Mouse (Mus musculus) hindbrain, embryonic 14.5 days (tissue): ENCODE measurements at regions not wholly inside any gene's neighbourhood (a gene's known extent, or its start where the extent isn't known, plus 50 kb on each side); places are given as distances from the start of the nearest gene placed in this dataset.

Experiments used
- ATAC-seq: fragments of 200-750 bp; cut with Nextera tagmentation; 2 replicates; pipeline ENCODE4 v1.8.0; 2017; ENCODE audit warnings: moderate number of reproducible peaks, mild to moderate bottlenecking, moderate TSS enrichment, moderate library complexity; ENCODE audit not compliant: low FRiP score
- DNase-seq: peaks from one replicate; pipeline ENCODE4 v3.0.0-alpha.2; 2015; ENCODE audit warnings: low spot score
- H3K27ac ChIP-seq: fragments of 300-500 bp; sonication (generic); 2 replicates; pipeline ENCODE4 v1.5.1; 2014; ENCODE audit warnings: mild to moderate bottlenecking, moderate library complexity
- H3K27me3 ChIP-seq: fragments of 300-500 bp; sonication (generic); 2 replicates; pipeline ENCODE4 v1.6.1; 2014; ENCODE audit warnings: mild to moderate bottlenecking, low read length, mixed read lengths; ENCODE audit not compliant: control insufficient read depth, insufficient read depth
- H3K36me3 ChIP-seq: fragments of 300-500 bp; sonication (generic); replicated peaks from 2 replicates; pipeline ENCODE4 v1.6.1; 2014; ENCODE audit not compliant: control insufficient read depth, insufficient read depth
- H3K4me1 ChIP-seq: fragments of 300-500 bp; sonication (generic); replicated peaks from 2 replicates; pipeline ENCODE4 v1.6.1; 2014; ENCODE audit warnings: antibody characterized with exemption, low read length, mixed read lengths; ENCODE audit not compliant: control insufficient read depth, insufficient read depth
- H3K4me2 ChIP-seq: fragments of 300-500 bp; sonication (generic); replicated peaks from 2 replicates; pipeline ENCODE4 v1.6.1; 2014; ENCODE audit warnings: mild to moderate bottlenecking, moderate library complexity
- H3K4me3 ChIP-seq: fragments of 300-500 bp; sonication (generic); replicated peaks from 2 replicates; pipeline ENCODE4 v1.5.1; 2014; ENCODE audit warnings: mild to moderate bottlenecking, low read length
- H3K9ac ChIP-seq: fragments of 300-500 bp; sonication (generic); 2 replicates; pipeline ENCODE4 v1.6.1; 2014
- H3K9me3 ChIP-seq: fragments of 300-500 bp; sonication (generic); 2 replicates; pipeline ENCODE4 v1.6.1; 2016; ENCODE audit warnings: low read length; ENCODE audit not compliant: control insufficient read depth
- WGBS: fragments of 180-500 bp; shearing (Covaris S2); extraction: QIAGEN DNeasy Blood & Tissue Kit; methylation state at CpG from one replicate; pipeline ENCODE4 v1.1.7; 2014; 5-methylcytosine and 5-hydroxymethylcytosine counted together

GRCm38 (mm10) chr2:157681931-157682330, 55.3 kb upstream of the Ctnnbl1 start:
- H3K4me1 ChIP-seq: no peaks in the 10 kb centered on the region
- no peak overlapping the region for H3K4me3 ChIP-seq
- H3K4me2 ChIP-seq: no peak overlapping the region
- H3K9ac ChIP-seq: no peak overlapping the region
- H3K27ac ChIP-seq: no peak overlapping the region
- 61% methylated on average over 7 of the region's 7 CpGs for WGBS
- no peak for DNase-seq
- no peak for ATAC-seq
- no peaks in the 10 kb centered on the region for H3K27me3 ChIP-seq
- H3K9me3 ChIP-seq: no peaks in the 10 kb centered on the region
- no peaks in the 10 kb centered on the region for H3K36me3 ChIP-seq
